Mouse (Mus musculus) heart, postnatal 0 days (tissue): Measurements from ENCODE around the gene Slc35f1.

Experiments used
- CTCF ChIP-seq: IDR thresholded peaks from 2 replicates; pipeline ENCODE4 v1.5.1; 2016; ENCODE audit warnings: antibody characterized with exemption, control low read depth, low read depth
- EP300 ChIP-seq: IDR thresholded peaks from 2 replicates; pipeline ENCODE4 v1.6.1; 2016; ENCODE audit warnings: antibody characterized with exemption, low read depth

DNA sequence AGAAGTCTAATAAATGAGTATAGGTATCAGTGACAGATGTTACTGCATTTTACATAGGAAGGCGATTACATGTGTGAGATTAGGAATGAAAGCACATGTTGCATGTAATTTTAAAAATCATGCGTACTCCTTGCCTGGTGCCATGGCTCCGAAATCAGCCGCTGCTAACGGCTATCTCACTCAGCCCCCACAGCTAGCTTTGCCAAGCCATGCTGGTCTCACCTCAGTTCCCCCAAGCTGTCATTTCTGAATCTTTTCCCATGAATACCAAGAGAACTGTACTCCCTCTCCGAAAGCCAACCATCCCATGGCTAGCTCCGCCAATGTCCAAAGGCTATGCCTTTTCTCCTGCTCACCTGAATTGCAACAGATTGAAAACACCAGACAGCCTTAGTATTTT is 310.8 kb downstream of the Slc35f1 start:
- TF ChIP-seq CTCF = no peak
- no peak for TF ChIP-seq EP300
